Mouse (Mus musculus) adrenal gland, adult 8-10 months (tissue): ENCODE results near the gene Zbtb40. TPM values are rescaled to one million over a fixed set of nuclear protein-coding genes. Genes with fewer than 3 reads are reported as not detected.
A peak's percentile ranks its signal among the peaks of the same experiment; 100 is the strongest.

Experiments used
- DNase-seq: peaks from one replicate; pipeline ENCODE4 v3.0.0; 2022
- total RNA-seq, 4 experiments: library from RNA; stranded (reverse); gene quantifications; 2 replicates each; pipeline ENCODE4 v1.2.4; 2022

Gene Zbtb40
- 10 to 100 TPM in 3 of 4 experiments, 1 to 10 TPM in 1; 8.0 to 16.0 (median 15.5) TPM for total RNA-seq

GRCm38 (mm10) chr4:137048550-137049032 lies at the start of gene Zbtb40:
Zbtb40 (minus strand) TSS chr4:137048801.
- peak; percentile 91 for DNase-seq

- DNase-seq = no peak
These were observed 49.4 kb upstream of the Zbtb40 start for GRCm38 (mm10) chr4:137097984-137098327.

- DNase-seq = no peak
These were observed 48.8 kb upstream of the Zbtb40 start for GRCm38 (mm10) chr4:137097246-137097983.

- no peak for DNase-seq
These were observed 47.8 kb upstream of the Zbtb40 start for GRCm38 (mm10) chr4:137096353-137096752.

GRCm38 (mm10) chr4:137085083-137085810 lies 36.6 kb upstream of the Zbtb40 start:
- DNase-seq = no peak

GRCm38 (mm10) chr4:137082866-137083265 lies 34.3 kb upstream of the Zbtb40 start:
- no peak for DNase-seq

- DNase-seq = no peak
These were observed 32.8 kb upstream of the Zbtb40 start for GRCm38 (mm10) chr4:137081401-137081800.

GRCm38 (mm10) chr4:137077216-137077615 lies 28.6 kb upstream of the Zbtb40 start:
- DNase-seq = peak; percentile 49

GRCm38 (mm10) chr4:137071204-137071603 lies 22.6 kb upstream of the Zbtb40 start:
- DNase-seq = no peak

- DNase-seq = no peak
These were observed 19.9 kb upstream of the Zbtb40 start for GRCm38 (mm10) chr4:137068491-137068890.

GRCm38 (mm10) chr4:137065846-137066245 lies 17.2 kb upstream of the Zbtb40 start:
- DNase-seq = no peak

GRCm38 (mm10) chr4:137054932-137055331 lies 6.3 kb upstream of the Zbtb40 start:
- DNase-seq = no peak

GRCm38 (mm10) chr4:137053810-137054209 lies 5.2 kb upstream of the Zbtb40 start:
- DNase-seq = no peak

- DNase-seq = no peak
These were observed 606 bp downstream of the Zbtb40 start for GRCm38 (mm10) chr4:137047840-137048549.

- DNase-seq = no peak
These were observed 2.5 kb downstream of the Zbtb40 start for GRCm38 (mm10) chr4:137046110-137046509.

GRCm38 (mm10) chr4:137044516-137044915 lies 4.1 kb downstream of the Zbtb40 start:
- no peak for DNase-seq

- DNase-seq = no peak
These were observed 4.8 kb downstream of the Zbtb40 start for GRCm38 (mm10) chr4:137043799-137044198.

GRCm38 (mm10) chr4:137042039-137042438 lies 6.6 kb downstream of the Zbtb40 start:
- no peak for DNase-seq

GRCm38 (mm10) chr4:137041161-137041621 lies 7.4 kb downstream of the Zbtb40 start:
- no peak for DNase-seq

- DNase-seq = no peak
These were observed 9.2 kb downstream of the Zbtb40 start for GRCm38 (mm10) chr4:137039441-137039840.

GRCm38 (mm10) chr4:137038501-137038900 lies 10.1 kb downstream of the Zbtb40 start:
- DNase-seq = no peak

GRCm38 (mm10) chr4:137038096-137038495 lies 10.5 kb downstream of the Zbtb40 start:
- no peak for DNase-seq
